Mouse (Mus musculus) kidney, postnatal 0 days (tissue): ENCODE results near the gene Arl1. TPM values are rescaled to one million over a fixed set of nuclear protein-coding genes. Genes with fewer than 3 reads are reported as not detected.

Experiments
- ATAC-seq: fragments of 200-750 bp; cut with Nextera tagmentation; replicated peaks from 2 replicates; pipeline ENCODE4 v1.8.0; 2017; ENCODE audit warnings: low read depth, moderate number of reproducible peaks, moderate TSS enrichment, moderate library complexity; ENCODE audit not compliant: low FRiP score
- DNase-seq: peaks from one replicate; pipeline ENCODE4 v3.0.0-alpha.2; 2016; ENCODE audit warnings: low spot score
- H3K27ac ChIP-seq: fragments of 300-500 bp; sonication (generic); 2 replicates; pipeline ENCODE4 v1.5.1; 2014; ENCODE audit warnings: mild to moderate bottlenecking
- H3K27me3 ChIP-seq: fragments of 300-500 bp; sonication (generic); 2 replicates; pipeline ENCODE4 v1.6.1; 2014; ENCODE audit warnings: low read length, mixed read lengths; ENCODE audit not compliant: insufficient read depth
- H3K36me3 ChIP-seq: fragments of 300-500 bp; sonication (generic); 2 replicates; pipeline ENCODE4 v1.6.1; 2014; ENCODE audit warnings: low read length, mixed read lengths; ENCODE audit not compliant: insufficient read depth
- H3K4me1 ChIP-seq: fragments of 300-500 bp; sonication (generic); replicated peaks from 2 replicates; pipeline ENCODE4 v1.6.1; 2014; ENCODE audit warnings: antibody characterized with exemption, low read length, mixed read lengths; ENCODE audit not compliant: insufficient read depth
- H3K4me2 ChIP-seq: fragments of 300-500 bp; sonication (generic); 2 replicates; pipeline ENCODE4 v1.6.1; 2014; ENCODE audit warnings: mild to moderate bottlenecking, low read length, moderate library complexity, mixed read lengths
- H3K4me3 ChIP-seq: fragments of 300-500 bp; sonication (generic); replicated peaks from 2 replicates; pipeline ENCODE4 v1.5.1; 2014; ENCODE audit warnings: low read depth, low read length
- H3K9ac ChIP-seq: fragments of 300-500 bp; sonication (generic); 2 replicates; pipeline ENCODE4 v1.6.1; 2014; ENCODE audit warnings: low read depth, low read length
- H3K9me3 ChIP-seq: fragments of 300-500 bp; sonication (generic); replicated peaks from 2 replicates; pipeline ENCODE4 v1.6.1; 2016; ENCODE audit warnings: low read length, inconsistent platforms, mixed read lengths
- CTCF ChIP-seq: IDR thresholded peaks from 2 replicates; pipeline ENCODE4 v1.5.1; 2016; ENCODE audit warnings: antibody characterized with exemption, low read depth, mild to moderate bottlenecking, moderate library complexity
- WGBS: fragments of 180-500 bp; shearing (Covaris S2); extraction: QIAGEN DNeasy Blood & Tissue Kit; methylation state at CpG from one replicate; pipeline ENCODE4 v1.1.7; 2014; 5-methylcytosine and 5-hydroxymethylcytosine counted together
- polyA plus RNA-seq: library from polyadenylated mRNA; unstranded; fragments of >200 nt; fragmentation: Nextera tagmentation; extraction: Ambion mirVana; gene quantifications from 2 replicates; pipeline ENCODE4 v1.2.1, GENCODE M21; 2015

Gene Arl1
- polyA plus RNA-seq, 1 experiment from 2014 or later, result 186 TPM

DNA sequence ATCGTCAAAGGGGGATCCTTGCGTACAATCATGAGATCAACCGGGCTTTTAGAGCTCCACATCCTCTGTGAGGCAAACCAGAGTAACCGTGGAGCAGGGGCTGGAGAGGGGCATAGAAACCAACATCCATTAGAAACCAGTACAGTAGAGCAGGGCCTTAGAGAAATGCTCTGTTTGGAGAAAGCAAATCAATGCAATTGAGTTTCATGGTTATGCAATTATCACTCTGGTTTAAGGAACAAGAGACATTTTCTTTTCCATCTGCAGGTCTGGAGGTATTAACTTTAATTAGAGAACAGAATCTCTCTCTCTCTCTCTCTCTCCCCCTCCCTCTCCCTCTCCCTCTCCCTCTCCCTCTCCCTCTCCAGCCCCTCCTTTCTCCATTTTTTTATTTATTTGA is 15.9 kb upstream of the Arl1 start:
- no peak for DNase-seq
- TF ChIP-seq CTCF, result no peak
- WGBS, result 89% methylated on average over 4 of the region's 4 CpGs
- Histone ChIP-seq H3K27ac (no peak overlapping the region), H3K27me3 (no peaks in the 10 kb centered on the region), H3K4me2 (no peak overlapping the region), H3K9me3 (no peaks in the 10 kb centered on the region), H3K4me1 (no peaks in the 10 kb centered on the region), H3K9ac (no peak overlapping the region), H3K4me3 (no peak overlapping the region), H3K36me3 (no peaks in the 10 kb centered on the region)
- no peak for ATAC-seq

DNA sequence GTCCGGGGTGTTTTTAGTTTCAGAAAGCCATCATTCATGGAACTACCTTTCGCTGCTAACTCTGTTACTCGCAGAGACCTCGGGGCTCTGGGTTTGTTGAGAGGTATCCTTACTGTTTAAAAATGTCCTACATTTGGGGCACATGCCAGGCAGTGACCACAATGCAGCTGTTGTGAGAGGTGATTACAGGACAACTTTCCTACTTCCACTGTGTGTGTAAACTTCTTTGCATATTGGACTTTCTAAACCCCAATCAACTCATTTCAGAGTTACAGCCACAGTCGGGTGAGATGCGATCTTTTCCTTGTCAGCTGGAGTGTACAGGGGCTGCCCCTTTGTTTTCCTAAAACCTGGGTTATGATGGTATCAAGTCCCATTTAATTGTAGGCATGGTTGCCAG is 15.0 kb upstream of the Arl1 start:
- TF ChIP-seq CTCF, result no peak
- Histone ChIP-seq H3K9me3 (no peaks in the 10 kb centered on the region), H3K27me3 (no peaks in the 10 kb centered on the region), H3K4me2 (no peak overlapping the region), H3K36me3 (no peaks in the 10 kb centered on the region), H3K4me3 (no peak overlapping the region), H3K4me1 (no peaks in the 10 kb centered on the region), H3K9ac (no peak overlapping the region), H3K27ac (no peak overlapping the region)
- no peak for DNase-seq
- no peak for ATAC-seq
- 68% methylated on average over 6 of the region's 6 CpGs for WGBS

DNA sequence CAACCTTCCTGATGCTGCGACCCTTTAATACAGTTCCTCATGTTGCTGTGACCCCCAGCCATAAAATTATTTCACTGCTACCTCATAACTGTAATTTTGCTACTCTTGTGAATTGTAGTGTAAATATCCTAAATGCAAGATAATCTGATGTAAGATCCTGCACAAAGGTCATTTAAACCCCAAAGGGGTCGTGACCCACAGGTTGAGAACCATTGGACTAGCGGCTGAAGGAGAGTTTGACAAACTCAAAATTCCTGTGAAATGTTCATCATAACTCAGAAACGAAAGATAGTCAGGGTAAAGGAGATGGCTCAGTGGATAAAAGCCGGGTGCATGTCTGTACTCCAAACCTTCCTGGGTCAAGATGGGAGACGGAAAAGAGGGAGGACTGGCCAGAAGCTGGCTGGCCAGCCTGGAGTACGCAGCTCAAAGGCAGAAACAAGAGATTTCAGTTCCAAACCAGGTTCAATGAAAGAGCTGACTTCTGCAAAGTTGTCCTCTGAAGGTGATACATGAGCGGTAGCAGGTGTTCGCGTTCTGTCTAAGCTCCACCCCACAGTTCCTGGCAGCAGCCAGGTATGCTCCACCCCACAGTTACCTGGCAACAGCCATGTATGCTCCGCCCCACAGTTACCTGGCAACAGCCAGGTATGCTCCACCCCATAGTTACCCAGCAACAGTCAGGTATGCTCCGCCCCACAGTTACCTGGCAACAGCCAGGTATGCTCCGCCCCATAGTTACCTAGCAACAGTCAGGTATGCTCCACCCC is 13.5 kb upstream of the Arl1 start:
- Histone ChIP-seq H3K9me3 (no peaks in the 10 kb centered on the region), H3K27ac (no peak overlapping the region), H3K4me2 (no peak overlapping the region), H3K9ac (no peak overlapping the region), H3K4me3 (no peak overlapping the region), H3K36me3 (no peaks in the 10 kb centered on the region), H3K4me1 (no peaks in the 10 kb centered on the region), H3K27me3 (no peaks in the 10 kb centered on the region)
- DNase-seq (no peak), ATAC-seq (no peak)
- no peak for TF ChIP-seq CTCF
- WGBS, result 50% methylated on average over 13 of the region's 13 CpGs

DNA sequence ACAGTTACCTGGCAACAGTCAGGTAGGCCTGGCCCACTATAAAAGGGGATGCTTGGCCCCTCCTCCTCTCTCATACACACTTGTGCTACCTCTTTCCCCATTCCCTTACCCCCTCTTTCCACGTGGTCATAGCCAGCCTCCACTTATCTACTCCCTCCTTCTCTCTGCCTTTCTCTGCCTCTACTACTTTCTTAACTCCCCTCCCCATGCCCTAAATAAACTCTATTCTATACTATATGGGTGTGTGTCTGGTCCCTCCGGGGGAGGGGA is 13.0 kb upstream of the Arl1 start:
- Histone ChIP-seq H3K27me3 (no peaks in the 10 kb centered on the region), H3K9ac (no peak overlapping the region), H3K9me3 (no peaks in the 10 kb centered on the region), H3K4me3 (no peak overlapping the region), H3K4me2 (no peak overlapping the region), H3K27ac (no peak overlapping the region), H3K36me3 (no peaks in the 10 kb centered on the region), H3K4me1 (no peaks in the 10 kb centered on the region)
- TF ChIP-seq CTCF, result no peak
- ATAC-seq, result no peak
- 51% methylated on average over 2 of the region's 2 CpGs for WGBS
- no peak for DNase-seq

DNA sequence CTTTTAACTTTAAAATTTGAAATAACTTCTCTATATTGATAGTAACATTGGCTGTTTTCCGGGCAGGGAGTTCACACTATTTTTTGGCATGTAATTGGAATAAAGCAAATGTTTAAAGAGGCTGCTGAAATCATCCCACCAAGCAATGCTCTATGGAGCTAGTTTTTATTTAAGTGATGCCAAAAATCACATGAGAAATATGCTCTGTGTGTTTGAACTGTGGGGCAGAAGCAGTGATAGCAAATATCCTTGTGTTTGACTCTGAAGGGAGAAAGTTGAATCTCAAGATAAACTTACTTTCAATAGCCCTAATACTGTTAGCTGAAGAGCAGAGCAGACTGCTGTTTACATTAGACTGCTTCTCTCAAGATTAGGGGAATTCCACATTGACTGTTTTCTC is 11.0 kb upstream of the Arl1 start:
- ATAC-seq (no peak), DNase-seq (no peak)
- no peak overlapping the region for H3K9ac ChIP-seq
- no peaks in the 10 kb centered on the region for H3K36me3 ChIP-seq
- H3K9me3 ChIP-seq, result no peaks in the 10 kb centered on the region
- H3K4me1 ChIP-seq, result no peaks in the 10 kb centered on the region
- 72% methylated on average over 1 of the region's 1 CpGs for WGBS
- H3K4me2 ChIP-seq, result no peak overlapping the region
- H3K27me3 ChIP-seq, result no peaks in the 10 kb centered on the region
- H3K4me3 ChIP-seq, result no peak overlapping the region
- TF ChIP-seq CTCF, result no peak
- no peak overlapping the region for H3K27ac ChIP-seq

DNA sequence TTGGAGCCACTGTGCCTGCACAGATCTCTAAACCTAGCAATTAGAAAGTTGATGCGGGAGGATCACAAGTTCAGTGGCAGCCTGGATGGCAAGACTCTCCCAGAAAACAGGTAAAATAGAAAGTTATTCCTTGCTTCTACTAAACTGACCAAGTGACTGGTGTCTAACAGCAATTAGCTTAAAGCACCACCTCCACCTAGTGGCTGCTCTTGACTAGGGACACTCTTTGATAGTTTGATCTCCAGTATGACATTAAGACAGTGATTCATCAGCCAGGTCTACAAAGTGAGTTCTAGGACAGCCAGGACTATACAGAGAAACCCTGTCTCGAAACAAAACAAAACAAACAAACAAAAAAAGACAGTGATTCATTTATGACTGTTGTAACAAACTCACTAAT is 5.3 kb upstream of the Arl1 start:
- no peaks in the 10 kb centered on the region for H3K27me3 ChIP-seq
- peak; percentile 72 for TF ChIP-seq CTCF
- H3K27ac ChIP-seq, result no peak overlapping the region
- H3K36me3 ChIP-seq, result no peaks in the 10 kb centered on the region
- ATAC-seq (no peak), DNase-seq (peak; percentile 64)
- H3K4me1 ChIP-seq, result no peaks in the 10 kb centered on the region
- no peak overlapping the region for H3K4me2 ChIP-seq
- WGBS, result 31% methylated on average over 2 of the region's 2 CpGs
- H3K9ac ChIP-seq, result no peak overlapping the region
- no peak overlapping the region for H3K4me3 ChIP-seq
- no peaks in the 10 kb centered on the region for H3K9me3 ChIP-seq

DNA sequence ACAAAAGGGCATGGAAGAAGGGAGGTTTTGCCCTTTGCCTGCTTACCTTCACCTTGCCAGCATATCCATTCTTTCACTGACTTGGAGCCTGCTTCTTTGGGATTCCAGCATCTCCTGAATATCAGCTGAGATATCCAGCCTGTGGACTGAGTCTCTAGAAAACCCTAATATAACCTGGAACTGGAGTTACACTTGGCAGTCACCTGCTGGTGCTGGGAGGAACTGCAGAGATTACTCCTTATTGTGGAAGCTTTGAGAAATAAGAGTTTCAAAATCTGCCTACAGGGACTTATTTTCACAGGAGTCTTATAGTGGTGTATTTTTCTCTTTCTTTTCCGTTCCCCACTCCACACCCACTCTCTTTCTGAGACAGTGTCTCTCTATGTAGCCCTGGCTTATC is 3.5 kb upstream of the Arl1 start:
- no peaks in the 10 kb centered on the region for H3K9me3 ChIP-seq
- no peak overlapping the region for H3K4me3 ChIP-seq
- H3K27ac ChIP-seq, result no peak overlapping the region
- H3K4me2 ChIP-seq, result no peak overlapping the region
- H3K36me3 ChIP-seq, result no peaks in the 10 kb centered on the region
- 0 out of 2 replicates have a peak, but pooled peaks cover under 1% of the 10 kb centered on the region for H3K4me1 ChIP-seq
- peak; percentile 69 for TF ChIP-seq CTCF
- H3K9ac ChIP-seq, result no peak overlapping the region
- DNase-seq (peak; percentile 74), ATAC-seq (no peak)
- WGBS, result 60% methylated on average over 1 of the region's 1 CpGs
- no peaks in the 10 kb centered on the region for H3K27me3 ChIP-seq
